Mouse (Mus musculus): ENCODE results near the gene Tmem170. TPM values are rescaled to one million over a fixed set of nuclear protein-coding genes. Genes with fewer than 3 reads are reported as not detected.

Tmem170 gene
- polyA plus RNA-seq, 1 experiment = 3.4 TPM

DNA sequence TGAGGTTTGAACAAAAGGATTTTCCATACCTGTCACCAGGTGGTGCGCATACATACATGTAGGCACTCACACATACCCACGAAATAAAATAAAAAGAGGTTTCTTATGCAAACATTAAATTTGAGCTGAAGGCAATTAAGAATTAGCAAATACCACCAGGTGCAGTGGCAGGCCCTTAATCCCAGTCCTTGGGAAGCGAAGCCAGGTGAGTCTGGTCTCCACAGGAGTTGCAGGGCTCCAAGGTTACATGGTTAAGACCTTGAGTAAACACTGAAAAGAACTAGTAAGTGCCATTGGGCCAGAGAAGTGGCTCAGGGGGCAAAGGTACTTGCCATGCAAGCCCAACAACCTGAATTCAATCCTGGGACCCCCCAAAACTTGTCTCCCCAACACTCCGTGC, 7.1 kb upstream of the Tmem170 start:
- Histone ChIP-seq H3K4me3 (ENCODE audit: insufficient read depth, low read length) (no peak overlapping the region), H3K27ac (ENCODE audit: insufficient read depth, low read length) (no peak overlapping the region), H3K4me1 (ENCODE audit: control insufficient read depth, insufficient read depth, low read length) (no peaks in the 10 kb centered on the region)
- no peak for TF ChIP-seq CTCF (IDR thresholded peaks at IDR 0.05; ENCODE audit: extremely low read depth, insufficient read depth, low read length)
- no peak for TF ChIP-seq POLR2A (IDR thresholded peaks at IDR 0.05; ENCODE audit: extremely low read depth, insufficient read depth, low read length)

- no peaks in the 10 kb centered on the region for H3K4me1 ChIP-seq (ENCODE audit: control insufficient read depth, insufficient read depth, low read length)
- no peak for TF ChIP-seq POLR2A (IDR thresholded peaks at IDR 0.05; ENCODE audit: extremely low read depth, insufficient read depth, low read length)
- peak; percentile 87 for TF ChIP-seq CTCF (IDR thresholded peaks at IDR 0.05; ENCODE audit: extremely low read depth, insufficient read depth, low read length)
- H3K27ac ChIP-seq (ENCODE audit: insufficient read depth, low read length) = no peak overlapping the region
- H3K4me3 ChIP-seq (ENCODE audit: insufficient read depth, low read length) = no peak overlapping the region
Measured at GRCm38 (mm10) chr8:111881591-111881990, 5.0 kb upstream of the Tmem170 start.

DNA sequence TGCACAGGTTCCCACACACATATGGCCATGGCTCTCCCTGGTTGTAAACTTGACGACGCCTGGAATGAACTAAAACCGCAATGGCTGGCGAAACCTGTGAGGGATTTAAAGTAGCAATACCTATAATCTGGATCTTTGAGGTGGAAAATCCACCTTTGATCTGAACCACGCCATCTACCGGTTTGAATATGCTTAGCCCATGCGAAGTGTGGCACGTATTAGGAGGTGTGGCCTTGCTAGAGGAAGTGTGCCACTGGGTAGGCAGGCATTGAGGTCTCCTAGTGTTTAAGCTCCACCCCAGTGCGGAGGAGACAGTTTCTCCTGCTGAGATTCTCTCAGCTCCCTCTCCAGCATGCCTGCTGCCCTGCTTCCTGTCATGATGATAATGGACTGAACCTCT, 1.2 kb upstream of the Tmem170 start:
- TF ChIP-seq CTCF (IDR thresholded peaks at IDR 0.05; ENCODE audit: extremely low read depth, insufficient read depth, low read length) (no peak), POLR2A (IDR thresholded peaks at IDR 0.05; ENCODE audit: extremely low read depth, insufficient read depth, low read length) (no peak)
- no peaks in the 10 kb centered on the region for H3K4me1 ChIP-seq (ENCODE audit: control insufficient read depth, insufficient read depth, low read length)

GRCm38 (mm10) chr8:111875758-111876157, 792 bp downstream of the Tmem170 start:
- no peak for TF ChIP-seq POLR2A (IDR thresholded peaks at IDR 0.05; ENCODE audit: extremely low read depth, insufficient read depth, low read length)
- TF ChIP-seq CTCF (IDR thresholded peaks at IDR 0.05; ENCODE audit: extremely low read depth, insufficient read depth, low read length) = no peak
- H3K4me3 ChIP-seq (ENCODE audit: insufficient read depth, low read length) = peak overlapping the region; percentile 63
- no peak overlapping the region for H3K27ac ChIP-seq (ENCODE audit: insufficient read depth, low read length)
- H3K4me1 ChIP-seq (ENCODE audit: control insufficient read depth, insufficient read depth, low read length) = no peaks in the 10 kb centered on the region

More for the DNA sequence above, 1.2 kb upstream of the Tmem170 start:
- H3K27ac ChIP-seq (ENCODE audit: insufficient read depth, low read length) = no peak overlapping the region
- H3K4me3 ChIP-seq (ENCODE audit: insufficient read depth, low read length) = no peak overlapping the region

- Histone ChIP-seq H3K27ac (ENCODE audit: insufficient read depth, low read length) (no peak overlapping the region), H3K4me1 (ENCODE audit: control insufficient read depth, insufficient read depth, low read length) (no peaks in the 10 kb centered on the region), H3K4me3 (ENCODE audit: insufficient read depth, low read length) (no peak overlapping the region)
- TF ChIP-seq POLR2A (IDR thresholded peaks at IDR 0.05; ENCODE audit: extremely low read depth, insufficient read depth, low read length) (no peak), CTCF (IDR thresholded peaks at IDR 0.05; ENCODE audit: extremely low read depth, insufficient read depth, low read length) (no peak)
Measured at GRCm38 (mm10) chr8:111871278-111871677, 5.3 kb downstream of the Tmem170 start.

- H3K27ac ChIP-seq (ENCODE audit: insufficient read depth, low read length) = no peak overlapping the region
- H3K4me3 ChIP-seq (ENCODE audit: insufficient read depth, low read length) = no peak overlapping the region
- no peaks in the 10 kb centered on the region for H3K4me1 ChIP-seq (ENCODE audit: control insufficient read depth, insufficient read depth, low read length)
- no peak for TF ChIP-seq POLR2A (IDR thresholded peaks at IDR 0.05; ENCODE audit: extremely low read depth, insufficient read depth, low read length)
- no peak for TF ChIP-seq CTCF (IDR thresholded peaks at IDR 0.05; ENCODE audit: extremely low read depth, insufficient read depth, low read length)
Measured at GRCm38 (mm10) chr8:111870379-111870778, 6.2 kb downstream of the Tmem170 start.

GRCm38 (mm10) chr8:111868664-111869063, 7.9 kb downstream of the Tmem170 start:
- no peaks in the 10 kb centered on the region for H3K4me1 ChIP-seq (ENCODE audit: control insufficient read depth, insufficient read depth, low read length)
- TF ChIP-seq POLR2A (IDR thresholded peaks at IDR 0.05; ENCODE audit: extremely low read depth, insufficient read depth, low read length) (no peak), CTCF (IDR thresholded peaks at IDR 0.05; ENCODE audit: extremely low read depth, insufficient read depth, low read length) (no peak)
- no peak overlapping the region for H3K4me3 ChIP-seq (ENCODE audit: insufficient read depth, low read length)
- no peak overlapping the region for H3K27ac ChIP-seq (ENCODE audit: insufficient read depth, low read length)

GRCm38 (mm10) chr8:111865857-111866256, 10.7 kb downstream of the Tmem170 start:
- no peak overlapping the region for H3K4me3 ChIP-seq (ENCODE audit: insufficient read depth, low read length)
- H3K4me1 ChIP-seq (ENCODE audit: control insufficient read depth, insufficient read depth, low read length) = no peaks in the 10 kb centered on the region
- TF ChIP-seq CTCF (IDR thresholded peaks at IDR 0.05; ENCODE audit: extremely low read depth, insufficient read depth, low read length) = no peak
- no peak for TF ChIP-seq POLR2A (IDR thresholded peaks at IDR 0.05; ENCODE audit: extremely low read depth, insufficient read depth, low read length)
- H3K27ac ChIP-seq (ENCODE audit: insufficient read depth, low read length) = no peak overlapping the region

- TF ChIP-seq POLR2A (IDR thresholded peaks at IDR 0.05; ENCODE audit: extremely low read depth, insufficient read depth, low read length) = no peak
- TF ChIP-seq CTCF (IDR thresholded peaks at IDR 0.05; ENCODE audit: extremely low read depth, insufficient read depth, low read length) = no peak
- Histone ChIP-seq H3K4me1 (ENCODE audit: control insufficient read depth, insufficient read depth, low read length) (no peaks in the 10 kb centered on the region), H3K4me3 (ENCODE audit: insufficient read depth, low read length) (no peak overlapping the region), H3K27ac (ENCODE audit: insufficient read depth, low read length) (no peak overlapping the region)
Measured at GRCm38 (mm10) chr8:111865130-111865852, 11.3 kb downstream of the Tmem170 start.

- no peak for TF ChIP-seq POLR2A (IDR thresholded peaks at IDR 0.05; ENCODE audit: extremely low read depth, insufficient read depth, low read length)
- TF ChIP-seq CTCF (IDR thresholded peaks at IDR 0.05; ENCODE audit: extremely low read depth, insufficient read depth, low read length) = no peak
- Histone ChIP-seq H3K27ac (ENCODE audit: insufficient read depth, low read length) (no peak overlapping the region), H3K4me3 (ENCODE audit: insufficient read depth, low read length) (no peak overlapping the region), H3K4me1 (ENCODE audit: control insufficient read depth, insufficient read depth, low read length) (no peaks in the 10 kb centered on the region)
Measured at GRCm38 (mm10) chr8:111864648-111865047, 11.9 kb downstream of the Tmem170 start.

All from cortical plate, adult 2 months (tissue).